7 mouse cellular contexts compared by ENCODE assay signal in genomic region chr13:91461299-91461698, GRCm38 (mm10). TPM values are rescaled to one million over a fixed set of nuclear protein-coding genes. Genes with fewer than 3 reads are reported as not detected.
DNase-seq lines count a peak whose midpoint lies in the region; ATAC-seq lines count a peak whose summit lies in the region.

No protein-coding gene starts in this region.

- H3K36me3 ChIP-seq in neural tube, embryonic 11.5 days (ENCODE audit: control insufficient read depth, insufficient read depth, low read length) = no peaks in the 10 kb centered on the region
- no peaks in the 10 kb centered on the region for H3K36me3 ChIP-seq in forebrain, embryonic 11.5 days (ENCODE audit: control insufficient read depth, insufficient read depth, low read length)
- no peaks in the 10 kb centered on the region for H3K36me3 ChIP-seq in liver, embryonic 12.5 days
- no peaks in the 10 kb centered on the region for H3K36me3 ChIP-seq in stomach, embryonic 16.5 days (ENCODE audit: control insufficient read depth, insufficient read depth, low read length)

- peak overlapping the region; percentile 91 for H3K4me2 ChIP-seq in neural tube, embryonic 11.5 days (ENCODE audit: low read depth)
- H3K4me2 ChIP-seq in forebrain, embryonic 11.5 days (ENCODE audit: low read depth, low read length, severe bottlenecking) = peak overlapping the region; percentile 74; the same call in 1 of the 2 replicates
- peak overlapping the region; percentile 92 for H3K4me2 ChIP-seq in liver, embryonic 12.5 days
- peak overlapping the region; percentile 69 for H3K4me2 ChIP-seq in stomach, embryonic 16.5 days (ENCODE audit: low read depth, low read length)

- H3K4me1 ChIP-seq in neural tube, embryonic 11.5 days (ENCODE audit: control insufficient read depth, insufficient read depth, low read length) = peaks cover 7% of the 10 kb centered on the region
- H3K4me1 ChIP-seq in forebrain, embryonic 11.5 days (replicated peaks; ENCODE audit: control insufficient read depth, insufficient read depth, low read length) = peaks cover 9% of the 10 kb centered on the region
- peaks cover 78% of the 10 kb centered on the region for H3K4me1 ChIP-seq in liver, embryonic 12.5 days
- H3K4me1 ChIP-seq in stomach, embryonic 16.5 days (ENCODE audit: control insufficient read depth, insufficient read depth, low read length) = peaks cover 13% of the 10 kb centered on the region

- H3K4me3 ChIP-seq in neural tube, embryonic 11.5 days (ENCODE audit: low read depth, low read length) = peak overlapping the region; percentile 96
- peak overlapping the region; percentile 97 for H3K4me3 ChIP-seq in forebrain, embryonic 11.5 days (ENCODE audit: low read depth, low read length)
- H3K4me3 ChIP-seq in liver, embryonic 12.5 days = peak overlapping the region; percentile 100
- peak overlapping the region; percentile 91 for H3K4me3 ChIP-seq in stomach, embryonic 16.5 days (replicated peaks; ENCODE audit: low read length)

- no peaks in the 10 kb centered on the region for H3K27me3 ChIP-seq in neural tube, embryonic 11.5 days (ENCODE audit: control insufficient read depth, insufficient read depth, low read length)
- H3K27me3 ChIP-seq in forebrain, embryonic 11.5 days (ENCODE audit: control insufficient read depth, insufficient read depth, low read length) = no peaks in the 10 kb centered on the region
- no peaks in the 10 kb centered on the region for H3K27me3 ChIP-seq in liver, embryonic 12.5 days (replicated peaks)
- no peaks in the 10 kb centered on the region for H3K27me3 ChIP-seq in stomach, embryonic 16.5 days (ENCODE audit: control insufficient read depth, insufficient read depth, low read length)

- WGBS in neural tube, embryonic 11.5 days = 0% methylated on average over 3 of the region's 61 CpGs
- WGBS in forebrain, embryonic 11.5 days = 1% methylated on average over 28 of the region's 61 CpGs
- 1% methylated on average over 31 of the region's 61 CpGs for WGBS in liver, embryonic 12.5 days (ENCODE audit: insufficient replicate concordance)
- WGBS in stomach, embryonic 16.5 days = under 1% methylated on average over 21 of the region's 61 CpGs

- ATAC-seq in neural tube, embryonic 11.5 days (ENCODE audit: insufficient read depth, low FRiP score, low TSS enrichment) = peak; percentile 29
- ATAC-seq in forebrain, embryonic 11.5 days (replicated peaks; ENCODE audit: low FRiP score) = peak; percentile 23
- ATAC-seq in liver, embryonic 12.5 days = no peak
- peak; percentile 8 for ATAC-seq in stomach, embryonic 16.5 days (ENCODE audit: insufficient read depth, low FRiP score)
- ATAC-seq in granulocyte monocyte progenitor cell, adult 5-6 weeks (replicated peaks; ENCODE audit: poor library complexity, severe bottlenecking) = no peak

- H3K9me3 ChIP-seq in neural tube, embryonic 11.5 days (ENCODE audit: control insufficient read depth, low read length) = no peaks in the 10 kb centered on the region
- no peaks in the 10 kb centered on the region for H3K9me3 ChIP-seq in forebrain, embryonic 11.5 days (ENCODE audit: control insufficient read depth, low read length)
- no peaks in the 10 kb centered on the region for H3K9me3 ChIP-seq in liver, embryonic 12.5 days (replicated peaks)
- H3K9me3 ChIP-seq in stomach, embryonic 16.5 days (replicated peaks; ENCODE audit: control insufficient read depth, low read length) = no peaks in the 10 kb centered on the region

- peak; percentile 24 for DNase-seq in neural tube, embryonic 11.5 days (ENCODE audit: low spot score)
- no peak for DNase-seq in neural tube, embryonic 10.5 days (ENCODE audit: extremely low spot score, low spot score)
- DNase-seq in forebrain, embryonic 11.5 days (ENCODE audit: low spot score) = no peak
- no peak for DNase-seq in cerebellum, adult 9-10 months

- H3K9ac ChIP-seq in neural tube, embryonic 11.5 days (ENCODE audit: low read length) = peak overlapping the region; percentile 89
- peak overlapping the region; percentile 95 for H3K9ac ChIP-seq in forebrain, embryonic 11.5 days (ENCODE audit: low read length)
- H3K9ac ChIP-seq in liver, embryonic 12.5 days = peak overlapping the region; percentile 99
- H3K9ac ChIP-seq in stomach, embryonic 16.5 days (ENCODE audit: low read length) = peak overlapping the region; percentile 95

- peak overlapping the region; percentile 90 for H3K27ac ChIP-seq in neural tube, embryonic 11.5 days (ENCODE audit: low read depth, low read length)
- peak overlapping the region; percentile 88 for H3K27ac ChIP-seq in forebrain, embryonic 11.5 days (ENCODE audit: low read depth, low read length)
- peak overlapping the region; percentile 96 for H3K27ac ChIP-seq in liver, embryonic 12.5 days
- H3K27ac ChIP-seq in stomach, embryonic 16.5 days (ENCODE audit: low read length) = peak overlapping the region; percentile 96

RNA-seq across cellular contexts. Expression of gene Ssbp2, which starts 1.2 kb away (rescaled TPM):
- 146 TPM in 2 replicates for polyA plus RNA-seq in neural tube, embryonic 11.5 days (2014; fragmentation: Nextera tagmentation; extraction: Ambion mirVana)
- 179 and 190 TPM in 2 replicates for polyA plus RNA-seq in forebrain, embryonic 11.5 days (2014; fragmentation: Nextera tagmentation; extraction: Ambion mirVana)
- 70.2 and 74.5 TPM in 2 replicates for polyA plus RNA-seq in liver, embryonic 12.5 days (2016; fragmentation: Nextera tagmentation; extraction: Ambion mirVana)
- polyA plus RNA-seq in stomach, embryonic 16.5 days (2015; fragmentation: Nextera tagmentation; extraction: Ambion mirVana) = 119 TPM in 2 replicates
- total RNA-seq in granulocyte monocyte progenitor cell, adult 5-6 weeks (2014; fragmentation: Nextera tagmentation) = 49.7 and 56.9 TPM in 2 replicates
- total RNA-seq in granulocyte monocyte progenitor cell, adult 5-6 weeks (2017) = 23.1 and 26.5 TPM in 2 replicates

Comparison
In these comparisons a context has a peak if more than half of its experiments do, and no peak if none do; other contexts are left out.
1. ATAC-seq: peak in neural tube, embryonic 11.5 days (single experiment), forebrain, embryonic 11.5 days (single experiment) and stomach, embryonic 16.5 days (single experiment); none in liver, embryonic 12.5 days (single experiment) and granulocyte monocyte progenitor cell, adult 5-6 weeks (single experiment).
2. Peak in every context shown above with its lines, with median percentiles within 50 percentile points of each other: H3K27ac ChIP-seq, H3K4me2 ChIP-seq, H3K4me3 ChIP-seq and H3K9ac ChIP-seq.